Mouse (Mus musculus) E14TG2a.4 (cell line): Measurements from ENCODE around the gene Dcpp1.

Source experiments
- H3K27me3 ChIP-seq: 2 replicates; pipeline ENCODE4 v1.6.1; 2014; ENCODE audit warnings: low read length, control low read depth; ENCODE audit not compliant: insufficient read depth
- H3K36me3 ChIP-seq: 2 replicates; pipeline ENCODE4 v1.6.1; 2014; ENCODE audit warnings: low read length, control low read depth; ENCODE audit not compliant: insufficient read depth
- H3K4me1 ChIP-seq: replicated peaks from 2 replicates; pipeline ENCODE4 v1.6.1; 2014; ENCODE audit warnings: low read depth, low read length, control low read depth
- H3K4me3 ChIP-seq: replicated peaks from 2 replicates; pipeline ENCODE4 v1.5.1; 2014; ENCODE audit warnings: mild to moderate bottlenecking, low read length
- H3K9me3 ChIP-seq: 2 replicates; pipeline ENCODE4 v1.6.1; 2014; ENCODE audit warnings: low read length, control low read depth
- CTCF ChIP-seq: conservative IDR thresholded peaks from 2 replicates; pipeline ENCODE4 v1.5.1; 2014; ENCODE audit warnings: low read length
- NANOG ChIP-seq: IDR thresholded peaks from 2 replicates; pipeline ENCODE4 v1.6.1; 2014; ENCODE audit warnings: borderline replicate concordance, low read length, mixed read lengths
- POU5F1 ChIP-seq: IDR thresholded peaks from 2 replicates; pipeline ENCODE4 v1.6.1; 2014; ENCODE audit warnings: low read length, borderline replicate concordance

Dcpp1 gene

GRCm38 (mm10) chr17:23853292-23853691 is 27.4 kb upstream of the Dcpp1 start:
- H3K9me3 ChIP-seq = no peaks in the 10 kb centered on the region
- no peak overlapping the region for H3K4me3 ChIP-seq
- H3K27me3 ChIP-seq = peaks cover 4% of the 10 kb centered on the region; the same call in 1 of the 2 replicates
- no peaks in the 10 kb centered on the region for H3K36me3 ChIP-seq
- H3K4me1 ChIP-seq = 0 out of 2 replicates have a peak, but pooled peaks cover 3% of the 10 kb centered on the region
- no peak for TF ChIP-seq POU5F1
- TF ChIP-seq CTCF = peak; percentile 34
- no peak for TF ChIP-seq NANOG

GRCm38 (mm10) chr17:23854229-23854765 is 26.4 kb upstream of the Dcpp1 start:
- 0 out of 2 replicates have a peak, but pooled peaks cover 3% of the 10 kb centered on the region for H3K4me1 ChIP-seq
- H3K4me3 ChIP-seq = no peak overlapping the region
- TF ChIP-seq CTCF = no peak
- TF ChIP-seq POU5F1 = no peak
- no peaks in the 10 kb centered on the region for H3K9me3 ChIP-seq
- no peaks in the 10 kb centered on the region for H3K36me3 ChIP-seq
- H3K27me3 ChIP-seq = peaks cover 4% of the 10 kb centered on the region; the same call in 1 of the 2 replicates

- H3K9me3 ChIP-seq = no peaks in the 10 kb centered on the region
- peaks cover 4% of the 10 kb centered on the region; the same call in 1 of the 2 replicates for H3K27me3 ChIP-seq
- H3K36me3 ChIP-seq = no peaks in the 10 kb centered on the region
- 0 out of 2 replicates have a peak, but pooled peaks cover 3% of the 10 kb centered on the region for H3K4me1 ChIP-seq
- H3K4me3 ChIP-seq = no peak overlapping the region
- TF ChIP-seq NANOG (no peak), CTCF (no peak), POU5F1 (no peak)
Measured at GRCm38 (mm10) chr17:23857193-23857592, 23.5 kb upstream of the Dcpp1 start.

- Histone ChIP-seq H3K4me1 (0 out of 2 replicates have a peak, but pooled peaks cover 3% of the 10 kb centered on the region), H3K9me3 (no peaks in the 10 kb centered on the region), H3K27me3 (peaks cover 4% of the 10 kb centered on the region; the same call in 1 of the 2 replicates), H3K4me3 (no peak overlapping the region), H3K36me3 (no peaks in the 10 kb centered on the region)
- TF ChIP-seq CTCF (no peak), POU5F1 (no peak), NANOG (no peak)
Measured at GRCm38 (mm10) chr17:23857913-23858312, 22.8 kb upstream of the Dcpp1 start.

- Histone ChIP-seq H3K4me3 (no peak overlapping the region), H3K27me3 (no peaks in the 10 kb centered on the region), H3K9me3 (peaks cover 4% of the 10 kb centered on the region; the same call in 1 of the 2 replicates), H3K36me3 (no peaks in the 10 kb centered on the region), H3K4me1 (peaks cover 4% of the 10 kb centered on the region)
- TF ChIP-seq NANOG = no peak
- TF ChIP-seq POU5F1 = no peak
- TF ChIP-seq CTCF = no peak
Measured at GRCm38 (mm10) chr17:23862926-23863325, 17.8 kb upstream of the Dcpp1 start.

GRCm38 (mm10) chr17:23867756-23868155 is 12.9 kb upstream of the Dcpp1 start, which contains the start of gene Prss21:
Gene Prss21 (plus strand): TSS chr17:23868056.
- peaks cover 4% of the 10 kb centered on the region; the same call in 1 of the 2 replicates for H3K9me3 ChIP-seq

GRCm38 (mm10) chr17:23868513-23868912 is 12.2 kb upstream of the Dcpp1 start:
- TF ChIP-seq CTCF (no peak), POU5F1 (no peak), NANOG (no peak)
- peaks cover 4% of the 10 kb centered on the region; the same call in 1 of the 2 replicates for H3K9me3 ChIP-seq
- no peaks in the 10 kb centered on the region for H3K36me3 ChIP-seq
- peaks cover 10% of the 10 kb centered on the region for H3K4me1 ChIP-seq
- peaks cover 6% of the 10 kb centered on the region for H3K27me3 ChIP-seq
- peak overlapping the region; percentile 52; the same call in 1 of the 2 replicates for H3K4me3 ChIP-seq

More at GRCm38 (mm10) chr17:23867756-23868155, 12.9 kb upstream of the Dcpp1 start, which contains the start of gene Prss21:
- TF ChIP-seq NANOG (no peak), POU5F1 (no peak), CTCF (no peak)
- Histone ChIP-seq H3K4me1 (peaks cover 10% of the 10 kb centered on the region), H3K27me3 (peaks cover 6% of the 10 kb centered on the region), H3K36me3 (no peaks in the 10 kb centered on the region), H3K4me3 (peak within 1 kb of the TSS; percentile 52)

- TF ChIP-seq POU5F1 = no peak
- no peak for TF ChIP-seq NANOG
- TF ChIP-seq CTCF = peak; percentile 57
- Histone ChIP-seq H3K36me3 (no peaks in the 10 kb centered on the region), H3K9me3 (peaks cover 38% of the 10 kb centered on the region), H3K4me3 (no peak overlapping the region), H3K4me1 (no peaks in the 10 kb centered on the region), H3K27me3 (peaks cover 2% of the 10 kb centered on the region)
Measured at GRCm38 (mm10) chr17:23873884-23874856, 6.5 kb upstream of the Dcpp1 start.
